Mouse (Mus musculus) limb, embryonic 11.5 days (tissue): Measurements from ENCODE around the gene Gtsf1l. TPM values are rescaled to one million over a fixed set of nuclear protein-coding genes. Genes with fewer than 3 reads are reported as not detected.

ENCODE experiments used
- ATAC-seq: fragments of 200-750 bp; cut with Nextera tagmentation; 2 replicates; pipeline ENCODE4 v1.8.0; 2017; ENCODE audit warnings: low read depth; ENCODE audit not compliant: insufficient number of reproducible peaks, low FRiP score, low TSS enrichment
- DNase-seq: peaks from one replicate; pipeline ENCODE4 v3.0.0-alpha.2; 2015; ENCODE audit warnings: low spot score
- H3K27ac ChIP-seq: fragments of 300-500 bp; sonication (generic); replicated peaks from 2 replicates; pipeline ENCODE4 v1.5.1; 2014; ENCODE audit warnings: low read depth, mild to moderate bottlenecking, low read length
- H3K27me3 ChIP-seq: fragments of 300-500 bp; sonication (generic); 2 replicates; pipeline ENCODE4 v1.6.1; 2014; ENCODE audit warnings: mild to moderate bottlenecking, low read length, mixed read lengths; ENCODE audit not compliant: control insufficient read depth, insufficient read depth
- H3K36me3 ChIP-seq: fragments of 300-500 bp; sonication (generic); 2 replicates; pipeline ENCODE4 v1.6.1; 2014; ENCODE audit warnings: mild to moderate bottlenecking, low read length, moderate library complexity, mixed read lengths; ENCODE audit not compliant: control insufficient read depth, insufficient read depth
- H3K4me1 ChIP-seq: fragments of 300-500 bp; sonication (generic); 2 replicates; pipeline ENCODE4 v1.6.1; 2014; ENCODE audit warnings: low read length, mixed read lengths; ENCODE audit not compliant: control insufficient read depth, insufficient read depth
- H3K4me2 ChIP-seq: fragments of 300-500 bp; sonication (generic); 2 replicates; pipeline ENCODE4 v1.6.1; 2014; ENCODE audit warnings: low read depth, mild to moderate bottlenecking, moderate library complexity; ENCODE audit not compliant: severe bottlenecking
- H3K4me3 ChIP-seq: fragments of 300-500 bp; sonication (generic); 2 replicates; pipeline ENCODE4 v1.5.1; 2014; ENCODE audit warnings: low read depth, low read length
- H3K9ac ChIP-seq: fragments of 300-500 bp; sonication (generic); 2 replicates; pipeline ENCODE4 v1.6.1; 2014; ENCODE audit warnings: mild to moderate bottlenecking, low read length
- H3K9me3 ChIP-seq: fragments of 300-500 bp; sonication (generic); 2 replicates; pipeline ENCODE4 v1.6.1; 2016; ENCODE audit warnings: low read length; ENCODE audit not compliant: control insufficient read depth
- WGBS: fragments of 180-500 bp; shearing (Covaris S2); extraction: QIAGEN DNeasy Blood & Tissue Kit; methylation state at CpG from one replicate; pipeline ENCODE4 v1.1.7; 2014; 5-methylcytosine and 5-hydroxymethylcytosine counted together
- polyA plus RNA-seq: library from polyadenylated mRNA; unstranded; fragments of >200 nt; fragmentation: Nextera tagmentation; extraction: Ambion mirVana; gene quantifications from 2 replicates; pipeline ENCODE4 v1.2.1, GENCODE M21; 2014

Gene Gtsf1l
- polyA plus RNA-seq, 1 experiment from 2014 or later: not detected

- no peaks in the 10 kb centered on the region for H3K27me3 ChIP-seq
- H3K4me2 ChIP-seq: no peak overlapping the region
- 3% methylated on average over 10 of the region's 10 CpGs for WGBS
- H3K9me3 ChIP-seq: no peaks in the 10 kb centered on the region
- DNase-seq: peak; percentile 92
- H3K9ac ChIP-seq: no peak overlapping the region
- H3K4me1 ChIP-seq: peaks cover 2% of the 10 kb centered on the region; the same call in 1 of the 2 replicates
- ATAC-seq: peak; percentile 48; the same call in 1 of the 2 replicates
- H3K27ac ChIP-seq: no peak overlapping the region
- no peak overlapping the region for H3K4me3 ChIP-seq
- no peaks in the 10 kb centered on the region for H3K36me3 ChIP-seq
These were observed 14.1 kb upstream of the Gtsf1l start for GRCm38 (mm10) chr2:163101646-163102203.

GRCm38 (mm10) chr2:163100551-163100950 is 12.9 kb upstream of the Gtsf1l start:
- Histone ChIP-seq H3K4me3 (no peak overlapping the region), H3K9ac (no peak overlapping the region), H3K4me2 (no peak overlapping the region), H3K27me3 (no peaks in the 10 kb centered on the region), H3K9me3 (no peaks in the 10 kb centered on the region), H3K4me1 (peaks cover 2% of the 10 kb centered on the region; the same call in 1 of the 2 replicates), H3K36me3 (no peaks in the 10 kb centered on the region), H3K27ac (no peak overlapping the region)
- no peak for ATAC-seq
- DNase-seq: no peak
- WGBS: 73% methylated on average over 5 of the region's 5 CpGs

DNA sequence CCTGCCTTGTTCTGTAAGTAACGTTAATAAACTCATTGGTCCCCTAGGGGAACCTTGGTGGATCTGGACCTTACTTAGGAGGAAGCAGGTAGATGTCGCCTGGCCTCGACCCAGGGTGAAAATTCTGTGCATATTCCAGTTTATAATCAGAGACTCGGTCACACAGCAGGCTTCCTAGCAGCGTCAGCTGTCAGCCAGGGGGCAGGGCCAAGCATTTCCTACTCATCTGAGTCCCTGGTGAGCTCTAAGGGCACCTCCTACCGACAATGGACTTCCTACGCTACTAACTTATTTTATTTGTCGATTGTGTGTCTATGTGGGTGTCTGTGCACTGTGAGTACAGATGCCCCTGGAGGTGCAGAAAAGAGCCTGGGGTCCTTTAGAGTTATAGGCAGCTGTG is 12.3 kb upstream of the Gtsf1l start:
- Histone ChIP-seq H3K27me3 (no peaks in the 10 kb centered on the region), H3K4me1 (peaks cover 2% of the 10 kb centered on the region; the same call in 1 of the 2 replicates), H3K9me3 (no peaks in the 10 kb centered on the region), H3K36me3 (no peaks in the 10 kb centered on the region), H3K4me2 (no peak overlapping the region), H3K9ac (no peak overlapping the region), H3K27ac (no peak overlapping the region), H3K4me3 (no peak overlapping the region)
- DNase-seq (no peak), ATAC-seq (no peak)
- WGBS: 50% methylated on average over 8 of the region's 8 CpGs

DNA sequence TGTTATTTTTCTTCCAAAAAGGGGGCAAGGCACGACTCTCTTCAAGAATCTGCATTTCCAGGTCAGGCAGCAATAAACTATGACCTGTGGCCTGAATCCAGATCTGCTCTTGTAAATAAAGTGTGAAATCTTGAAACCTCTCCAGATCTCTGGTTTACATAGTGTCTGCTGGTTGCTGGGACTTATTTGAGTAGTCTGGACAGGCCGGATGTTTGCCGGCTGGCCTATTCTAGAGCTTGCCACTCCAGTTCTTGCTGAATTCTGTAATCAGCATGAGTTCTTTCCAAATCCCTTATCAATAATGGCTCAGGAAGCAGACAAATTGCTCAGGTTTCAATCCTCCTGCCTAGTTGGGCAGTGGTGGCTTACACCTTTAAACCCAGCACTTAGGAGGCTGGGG is 8.1 kb upstream of the Gtsf1l start:
- H3K4me3 ChIP-seq: no peak overlapping the region
- ATAC-seq: no peak
- DNase-seq: no peak
- WGBS: 77% methylated on average over 3 of the region's 3 CpGs
- no peaks in the 10 kb centered on the region for H3K27me3 ChIP-seq
- no peak overlapping the region for H3K27ac ChIP-seq
- no peak overlapping the region for H3K4me2 ChIP-seq
- no peaks in the 10 kb centered on the region for H3K9me3 ChIP-seq
- no peak overlapping the region for H3K9ac ChIP-seq
- H3K36me3 ChIP-seq: no peaks in the 10 kb centered on the region
- H3K4me1 ChIP-seq: no peaks in the 10 kb centered on the region; the same call in 1 of the 2 replicates

- no peaks in the 10 kb centered on the region for H3K27me3 ChIP-seq
These were observed 7.3 kb upstream of the Gtsf1l start for GRCm38 (mm10) chr2:163094909-163095308.

GRCm38 (mm10) chr2:163089475-163090123 is 1.9 kb upstream of the Gtsf1l start:
- Histone ChIP-seq H3K9me3 (no peaks in the 10 kb centered on the region), H3K4me3 (no peak overlapping the region), H3K27ac (no peak overlapping the region), H3K4me1 (no peaks in the 10 kb centered on the region), H3K27me3 (no peaks in the 10 kb centered on the region), H3K9ac (no peak overlapping the region), H3K4me2 (no peak overlapping the region), H3K36me3 (no peaks in the 10 kb centered on the region)
- DNase-seq: no peak
- ATAC-seq: no peak
- WGBS: 77% methylated on average over 5 of the region's 5 CpGs

More at GRCm38 (mm10) chr2:163094909-163095308, 7.3 kb upstream of the Gtsf1l start:
- WGBS: 95% methylated on average over 10 of the region's 10 CpGs
- Histone ChIP-seq H3K4me2 (no peak overlapping the region), H3K9ac (no peak overlapping the region), H3K36me3 (no peaks in the 10 kb centered on the region), H3K27ac (no peak overlapping the region), H3K4me1 (no peaks in the 10 kb centered on the region; the same call in 1 of the 2 replicates), H3K4me3 (no peak overlapping the region), H3K9me3 (no peaks in the 10 kb centered on the region)
- no peak for DNase-seq
- ATAC-seq: no peak

- no peaks in the 10 kb centered on the region for H3K9me3 ChIP-seq
- H3K4me2 ChIP-seq: no peak overlapping the region
- ATAC-seq (no peak), DNase-seq (no peak)
- no peak overlapping the region for H3K9ac ChIP-seq
- no peak overlapping the region for H3K27ac ChIP-seq
- no peaks in the 10 kb centered on the region for H3K4me1 ChIP-seq
- H3K27me3 ChIP-seq: no peaks in the 10 kb centered on the region
- WGBS: 79% methylated on average over 8 of the region's 8 CpGs
- H3K4me3 ChIP-seq: no peak overlapping the region
- H3K36me3 ChIP-seq: no peaks in the 10 kb centered on the region
These were observed 1.1 kb downstream of the Gtsf1l start for GRCm38 (mm10) chr2:163086561-163086960.

- Histone ChIP-seq H3K9ac (no peak overlapping the region), H3K36me3 (no peaks in the 10 kb centered on the region), H3K4me3 (no peak overlapping the region), H3K27me3 (no peaks in the 10 kb centered on the region), H3K9me3 (no peaks in the 10 kb centered on the region), H3K4me2 (no peak overlapping the region), H3K27ac (no peak overlapping the region), H3K4me1 (no peaks in the 10 kb centered on the region)
- ATAC-seq (no peak), DNase-seq (no peak)
- WGBS: 91% methylated on average over 6 of the region's 6 CpGs
These were observed 2.6 kb downstream of the Gtsf1l start for GRCm38 (mm10) chr2:163085047-163085446.
